Mouse (Mus musculus) left cerebral cortex, postnatal 25 days (tissue): Measurements from ENCODE around the gene Edrf1. TPM values are rescaled to one million over a fixed set of nuclear protein-coding genes. Genes with fewer than 3 reads are reported as not detected.

ENCODE experiments used
- DNase-seq, 2 experiments: peaks; one replicate each; pipeline ENCODE4 v3.0.0; 2022; ENCODE audit warnings: low spot score in 2 of 2, mixed read lengths in 1 of 2
- intact Hi-C: fragments of 180-260 bp; cut with DNase I; formaldehyde crosslinking; loops from one replicate; pipeline ENCODE4 v1.15.1; 2025
- total RNA-seq, 2 experiments: library from RNA; stranded (reverse); gene quantifications; 2 replicates each; pipeline ENCODE4 v1.2.3; 2021

The Edrf1 gene
- 10 to 100 TPM; 22.0 to 22.7 TPM for total RNA-seq

- intact Hi-C loops, result loop anchor here (2.0 to 5.0 kb wide), 4 partner anchors 393 to 705 kb away; partner anchors contain the start of genes Ctbp2, Fgfr2 and Zranb1
- DNase-seq, result peak; percentile 97 to 99
Observed at GRCm38 (mm10) chr7:133637361-133638305, at the start of gene Edrf1. Edrf1 (plus strand) TSS chr7:133637543.

GRCm38 (mm10) chr7:133591750-133592149, 45.6 kb upstream of the Edrf1 start:
- intact Hi-C loops, result no loop called here
- DNase-seq, result no peak

DNA sequence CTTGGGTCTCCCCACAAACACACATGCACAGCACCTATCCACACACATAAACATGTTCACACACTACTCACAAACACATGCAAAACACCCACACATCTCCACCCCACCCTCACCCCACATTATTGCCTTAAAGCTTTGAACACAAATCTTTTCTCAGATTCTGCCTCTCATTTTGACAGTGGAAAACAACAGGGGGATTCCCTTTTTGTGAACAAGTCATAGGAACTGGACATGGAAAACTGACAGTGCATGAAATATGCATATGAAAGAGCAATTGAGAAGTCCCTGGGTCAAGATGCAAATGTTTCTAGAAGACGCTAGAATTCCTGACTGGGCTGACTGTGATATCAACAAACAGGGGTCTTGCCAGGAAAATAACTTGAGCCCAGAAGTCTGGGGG, 36.8 kb upstream of the Edrf1 start:
- DNase-seq, result no peak
- intact Hi-C loops, result no loop called here

DNA sequence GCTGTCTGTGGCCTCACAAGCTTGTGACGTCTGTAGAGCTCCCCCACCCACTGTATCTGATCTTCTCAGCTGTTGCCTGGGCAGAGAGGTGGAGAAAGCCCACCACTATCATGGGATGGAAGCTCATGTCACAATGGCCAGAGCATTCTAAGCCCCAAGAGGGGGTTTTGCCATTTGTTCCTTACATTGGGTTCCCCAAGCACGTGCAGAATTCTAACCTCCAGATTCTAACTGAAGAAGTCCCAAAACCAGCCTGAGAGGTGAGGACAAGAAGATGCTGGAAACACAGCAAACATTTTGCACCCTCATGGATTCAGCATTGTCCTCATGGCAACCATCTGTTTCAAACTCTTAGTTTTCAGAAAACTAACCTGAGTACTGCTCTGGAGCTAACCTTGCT, 35.3 kb upstream of the Edrf1 start, which contains the start of gene Tex36:
Tex36 (minus strand) TSS at position 101 of the 400 bp plus-strand sequence.
- intact Hi-C loops, result no loop called here

GRCm38 (mm10) chr7:133603156-133603555, 34.2 kb upstream of the Edrf1 start:
- DNase-seq, result no peak
- intact Hi-C loops, result no loop called here

More for the DNA sequence above, 35.3 kb upstream of the Edrf1 start, which contains the start of gene Tex36:
- no peak for DNase-seq

- no peak for DNase-seq
- intact Hi-C loops, result no loop called here
Observed at GRCm38 (mm10) chr7:133604427-133605081, 32.8 kb upstream of the Edrf1 start.

GRCm38 (mm10) chr7:133607331-133607730, 30.0 kb upstream of the Edrf1 start:
- no peak for DNase-seq
- intact Hi-C loops, result no loop called here

- no peak for DNase-seq
- intact Hi-C loops, result loop anchor here (1.0 kb wide), 1 partner anchor 28 kb away; no protein-coding TSS in a partner anchor
Observed at GRCm38 (mm10) chr7:133607883-133608575, 29.3 kb upstream of the Edrf1 start.

DNA sequence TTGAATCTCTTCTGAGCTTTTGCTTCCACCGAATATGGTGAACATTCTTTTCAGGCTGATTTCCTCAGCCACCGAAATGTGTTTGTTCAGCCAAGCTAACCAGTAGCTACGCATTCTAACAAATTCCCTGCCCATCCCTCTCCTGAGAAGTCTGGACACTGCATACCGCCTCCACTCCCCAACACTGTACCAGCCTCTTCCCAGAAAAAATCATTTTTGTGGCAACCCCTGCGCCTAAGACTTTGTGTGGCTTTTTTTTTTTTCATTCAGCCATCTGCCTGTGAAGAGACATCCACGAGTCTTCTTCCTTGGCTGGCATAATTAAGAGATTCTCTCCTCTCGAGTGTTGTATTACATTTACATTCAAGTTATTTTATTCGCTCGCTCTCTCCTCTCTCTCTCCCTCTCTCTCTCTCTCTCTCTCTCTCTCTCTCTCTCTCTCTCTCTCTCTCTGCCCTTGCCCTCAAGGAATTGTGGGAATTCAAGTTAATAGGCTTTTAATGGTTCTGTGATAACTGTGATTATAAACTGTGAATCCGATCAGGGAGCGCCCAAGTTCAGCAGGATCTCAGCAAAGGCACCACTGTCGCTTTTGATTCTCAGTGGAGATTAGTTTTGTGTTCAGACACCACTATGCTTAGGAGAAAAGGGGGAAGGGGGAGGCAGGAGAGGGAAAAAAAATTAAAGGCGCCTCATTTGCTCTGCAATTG, 28.6 kb upstream of the Edrf1 start:
- intact Hi-C loops, result loop anchor here (1.0 kb wide), 1 partner anchor 28 kb away; no protein-coding TSS in a partner anchor

DNA sequence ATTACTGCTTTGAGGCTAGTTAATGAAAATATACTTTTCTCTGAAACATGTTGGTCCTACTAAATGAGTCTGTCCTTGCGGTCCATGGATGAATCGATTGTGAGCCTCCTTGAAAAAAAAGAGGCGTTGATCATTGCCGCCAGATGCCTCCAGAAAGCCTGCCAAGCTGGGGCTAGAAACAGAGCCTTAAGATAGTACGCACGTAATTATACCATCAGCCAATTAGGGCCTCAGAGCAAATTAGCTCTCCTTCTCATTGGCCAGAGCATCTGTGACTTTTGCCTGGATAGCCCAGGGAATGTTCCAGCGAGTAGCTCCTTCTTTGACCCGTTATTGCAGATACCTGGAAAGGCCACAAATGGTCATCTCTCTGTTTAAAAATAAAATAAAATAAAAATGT, 27.8 kb upstream of the Edrf1 start:
- intact Hi-C loops, result no loop called here
- peak; percentile 41 to 70 for DNase-seq

More for the DNA sequence above, 28.6 kb upstream of the Edrf1 start:
- DNase-seq, result peak; percentile 25 to 79

GRCm38 (mm10) chr7:133612981-133613380, 24.4 kb upstream of the Edrf1 start:
- intact Hi-C loops, result no loop called here
- peak in 1 of 2 experiments; percentile 27 for DNase-seq

DNA sequence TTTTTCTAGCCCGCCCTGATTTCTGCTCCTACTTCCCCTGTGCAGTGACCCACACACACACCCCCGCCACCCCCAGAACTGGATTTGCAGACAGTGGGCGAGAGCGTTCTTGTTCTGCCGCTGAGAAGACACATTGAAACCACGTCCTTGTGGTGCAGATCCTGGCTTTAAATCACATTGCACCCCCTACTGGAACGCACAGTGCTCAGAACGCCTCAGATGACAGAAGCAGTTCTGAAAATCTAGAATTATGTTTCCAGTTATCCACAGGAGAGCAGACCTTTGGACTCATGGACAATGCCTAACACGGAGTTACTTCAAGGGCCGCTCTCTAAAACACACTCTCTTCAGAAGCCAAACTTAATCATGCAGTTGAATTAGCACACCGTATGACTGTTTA, 16.6 kb upstream of the Edrf1 start:
- DNase-seq, result peak in 1 of 2 experiments; percentile 60
- intact Hi-C loops, result loop anchor here (5.0 kb wide), 1 partner anchor 583 kb away; no protein-coding TSS in a partner anchor

- intact Hi-C loops, result loop anchor here (5.0 kb wide), 1 partner anchor 586 kb away; no protein-coding TSS in a partner anchor
- DNase-seq, result no peak
Observed at GRCm38 (mm10) chr7:133623226-133623625, 14.1 kb upstream of the Edrf1 start.

- intact Hi-C loops, result no loop called here
- DNase-seq, result no peak
Observed at GRCm38 (mm10) chr7:133627184-133627936, 10.0 kb upstream of the Edrf1 start.

GRCm38 (mm10) chr7:133630821-133631220, 6.5 kb upstream of the Edrf1 start:
- peak in 1 of 2 experiments; percentile 51 for DNase-seq
- intact Hi-C loops, result no loop called here

- peak; percentile 43 to 63 for DNase-seq
- intact Hi-C loops, result no loop called here
Observed at GRCm38 (mm10) chr7:133632476-133632875, 4.9 kb upstream of the Edrf1 start.

- no peak for DNase-seq
Observed at GRCm38 (mm10) chr7:133634932-133635650, 2.3 kb upstream of the Edrf1 start.

More at GRCm38 (mm10) chr7:133634932-133635650, 2.3 kb upstream of the Edrf1 start:
- intact Hi-C loops, result loop anchor here (5.0 kb wide), 2 partner anchors 513 to 703 kb away; partner anchors contain the start of genes Ctbp2, Fgfr2 and Zranb1
